Mouse (Mus musculus) myocyte (in vitro differentiated cells): Measurements from ENCODE around the gene Saa2.

ENCODE experiments used
- E2F4 ChIP-seq: IDR thresholded peaks from one replicate; pipeline ENCODE4 v1.6.1; 2011; ENCODE audit warnings: mild to moderate bottlenecking, control low read depth, moderate library complexity; ENCODE audit not compliant: insufficient read depth
- MAX ChIP-seq: IDR thresholded peaks from one replicate; pipeline ENCODE4 v1.6.1; 2011; ENCODE audit warnings: low read depth, mild to moderate bottlenecking, control low read depth
- POLR2A ChIP-seq: IDR thresholded peaks from one replicate; pipeline ENCODE4 v1.6.1; 2011; ENCODE audit warnings: low read depth, mild to moderate bottlenecking, control low read depth, moderate library complexity; ENCODE audit not compliant: insufficient read length
- USF1 ChIP-seq: IDR thresholded peaks from one replicate; pipeline ENCODE4 v1.6.1; 2011; ENCODE audit warnings: low read depth, mild to moderate bottlenecking, control low read depth, moderate library complexity

DNA sequence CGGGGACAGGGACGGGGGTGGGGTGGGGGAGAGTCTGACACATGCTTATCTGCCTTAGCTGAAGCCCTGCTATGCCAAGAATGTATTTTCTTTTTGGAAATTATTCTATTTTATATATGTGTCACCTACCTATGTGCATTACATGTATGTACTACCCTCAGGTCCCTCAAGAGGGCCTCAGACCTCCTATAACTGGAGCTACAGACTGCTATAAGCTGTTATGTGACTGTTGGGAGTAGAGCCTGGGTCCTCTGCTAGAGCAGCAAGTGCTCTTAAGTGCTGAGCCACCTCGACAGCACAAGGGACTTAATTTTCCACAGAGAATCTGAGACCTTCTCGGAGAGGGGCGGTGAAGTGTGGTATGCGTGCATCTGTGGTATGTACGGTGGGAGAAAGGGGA, 16.9 kb downstream of the Saa2 start:
- TF ChIP-seq USF1: no peak
- TF ChIP-seq POLR2A: no peak
- TF ChIP-seq E2F4: no peak
- no peak for TF ChIP-seq MAX
